Mouse (Mus musculus): ENCODE measurements around the gene Msn.

- TF ChIP-seq POLR2A (IDR thresholded peaks at IDR 0.05; ENCODE audit: borderline replicate concordance, extremely low read depth, insufficient read depth, insufficient read length, poor library complexity, severe bottlenecking) (no peak), CTCF (IDR thresholded peaks at IDR 0.05; ENCODE audit: borderline replicate concordance, extremely low read depth, insufficient read depth, insufficient read length) (no peak)
Observed at GRCm38 (mm10) chrX:96052798-96053197, 43.0 kb upstream of the Msn start.
